Mouse (Mus musculus): ENCODE measurements at regions not wholly inside any gene's neighbourhood (a gene's known extent, or its start where the extent isn't known, plus 50 kb on each side); places are given as distances from the start of the nearest gene placed in this dataset.
A peak's percentile ranks its signal among the peaks of the same experiment; 100 is the strongest.
"Not testable (repeated sequence)": the region's sequence is repeated elsewhere in the genome, so short reads cannot be mapped to it uniquely, and the experiment has no call there.

DNA sequence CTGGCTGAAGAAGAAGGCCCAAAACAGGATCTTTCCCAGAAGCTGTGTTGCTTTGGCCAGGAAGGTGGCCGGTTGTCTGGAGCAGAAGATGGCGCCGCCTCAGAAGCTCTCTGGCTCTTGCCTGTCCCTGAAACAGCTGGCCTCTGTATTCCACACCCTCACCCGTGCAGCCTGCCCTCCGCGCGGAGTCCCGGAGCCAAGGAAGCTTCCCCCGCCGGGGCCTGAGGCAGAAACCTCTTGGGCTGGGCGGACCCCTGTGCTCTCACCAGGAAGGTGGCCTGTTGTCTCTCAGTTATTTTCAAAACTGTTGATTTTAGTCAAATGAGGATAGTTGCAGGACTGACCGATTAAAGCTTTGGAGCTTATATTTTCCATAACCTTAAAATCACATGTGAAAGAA, 72.3 kb upstream of the Dach1 start:
- DNase-seq (peak; percentile 66), ATAC-seq (ENCODE audit: insufficient read depth) (peak; percentile 71; the same call in 1 of the 2 replicates)
- not testable (repeated sequence) for H3K4me2 ChIP-seq; H3K9ac ChIP-seq; H3K36me3 ChIP-seq (ENCODE audit: insufficient read depth); H3K4me1 ChIP-seq (ENCODE audit: insufficient read depth); H3K27ac ChIP-seq (ENCODE audit: low read depth); H3K27me3 ChIP-seq (ENCODE audit: insufficient read depth, low read length); H3K4me3 ChIP-seq (ENCODE audit: low read depth, low read length); H3K9me3 ChIP-seq (ENCODE audit: low read depth, low read length)
- 37% methylated on average over 12 of the region's 12 CpGs for WGBS

Data from lung, embryonic 14.5 days (tissue).